ENCODE assay signal across 10 mouse cellular contexts in the genomic region with DNA sequence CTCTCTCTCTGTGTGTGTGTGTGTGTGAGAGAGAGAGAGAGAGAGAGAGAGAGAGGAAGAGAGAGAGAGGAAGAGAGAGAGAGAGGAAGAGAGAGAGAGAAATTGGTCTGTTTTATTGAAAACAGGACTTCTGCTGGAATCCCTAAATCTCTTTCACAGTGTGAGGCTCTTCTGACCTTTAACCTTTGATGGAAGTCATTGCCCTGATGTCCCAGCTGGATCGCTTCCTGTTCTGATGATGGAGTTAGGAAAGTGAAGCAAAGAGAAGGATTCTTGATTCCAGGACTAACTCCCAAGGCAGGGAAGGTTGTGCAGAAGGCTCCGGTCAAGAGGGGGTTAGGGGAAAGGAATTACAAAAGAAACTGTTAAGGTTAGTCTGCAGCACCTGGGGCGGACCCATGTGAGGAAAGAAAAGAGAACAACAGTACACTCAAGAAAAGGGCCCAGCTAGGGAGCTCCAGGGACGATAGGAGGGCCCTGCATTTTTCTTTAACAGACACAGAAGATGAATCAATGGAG.
"Had no signal": no experiment of that assay in that cellular context is flagged by ENCODE, and none has a peak within 500 bp of the region (broad histone marks: within the 10 kb centered on the region; RNA-seq: fewer than 3 reads in every experiment).

No protein-coding gene starts in this region.

- H3K4me3 ChIP-seq: limb, embryonic 15.5 days; midbrain, embryonic 13.5 days; stomach, embryonic 15.5 days had no signal

- H3K4me2 ChIP-seq: limb, embryonic 15.5 days; midbrain, embryonic 13.5 days; stomach, embryonic 15.5 days had no signal

- H3K9me3 ChIP-seq: limb, embryonic 15.5 days; midbrain, embryonic 13.5 days; stomach, embryonic 15.5 days had no signal

- H3K4me1 ChIP-seq: midbrain, embryonic 13.5 days had no signal

- DNase-seq: kidney, adult 8-10 months; kidney, postnatal 10 days; layer of hippocampus, postnatal 36 days; lung, adult 18-20 months; right cerebral cortex, postnatal 14 days; thymus, postnatal 4 days had no signal

- H3K27ac ChIP-seq: limb, embryonic 15.5 days; liver, embryonic 14.5 days; midbrain, embryonic 13.5 days; stomach, embryonic 15.5 days had no signal

- ATAC-seq: midbrain, embryonic 13.5 days had no signal

- H3K27me3 ChIP-seq: limb, embryonic 15.5 days; stomach, embryonic 15.5 days had no signal

- H3K9ac ChIP-seq: limb, embryonic 15.5 days; liver, embryonic 14.5 days; midbrain, embryonic 13.5 days; stomach, embryonic 15.5 days had no signal

- H3K36me3 ChIP-seq: limb, embryonic 15.5 days; midbrain, embryonic 13.5 days; stomach, embryonic 15.5 days had no signal
